Mouse (Mus musculus) liver, embryonic 14.5 days (tissue): Measurements from ENCODE around the gene Dnajb4. TPM values are rescaled to one million over a fixed set of nuclear protein-coding genes. Genes with fewer than 3 reads are reported as not detected.

Experiments
- ATAC-seq: fragments of 200-750 bp; cut with Nextera tagmentation; 2 replicates; pipeline ENCODE4 v1.8.0; 2017; ENCODE audit warnings: moderate number of reproducible peaks, mild to moderate bottlenecking, moderate library complexity; ENCODE audit not compliant: insufficient read depth
- DNase-seq, 3 experiments: peaks; one replicate each; pipeline ENCODE4 v3.0.0-alpha.2; 2012 to 2013; ENCODE audit warnings: low read depth in 3 of 3, low spot score in 3 of 3
- H3K27ac ChIP-seq: fragments of 300-500 bp; sonication (generic); 2 replicates; pipeline ENCODE4 v1.5.1; 2014; ENCODE audit warnings: moderate library complexity, mild to moderate bottlenecking, control low read depth, inconsistent platforms
- H3K27me3 ChIP-seq: fragments of 300-500 bp; sonication (generic); 2 replicates; pipeline ENCODE4 v1.6.1; 2014; ENCODE audit warnings: mild to moderate bottlenecking, low read length, moderate library complexity; ENCODE audit not compliant: control insufficient read depth, insufficient read depth
- H3K36me3 ChIP-seq: fragments of 300-500 bp; sonication (generic); replicated peaks from 2 replicates; pipeline ENCODE4 v1.6.1; 2014; ENCODE audit warnings: low read depth; ENCODE audit not compliant: control insufficient read depth, insufficient read depth
- H3K4me1 ChIP-seq, 2 experiments: fragments of 200-500 bp in 1 of 2; fragments of 300-500 bp in 1 of 2; sonication (generic) in 1 of 2; replicated peaks; 2 replicates each; pipeline ENCODE4 v1.6.1; 2012 to 2014; ENCODE audit warnings: antibody characterized with exemption in 1 of 2, inconsistent platforms in 1 of 2, low read length in 1 of 2; ENCODE audit not compliant: control insufficient read depth in 2 of 2, insufficient read depth in 2 of 2
- H3K4me2 ChIP-seq: fragments of 300-500 bp; sonication (generic); 2 replicates; pipeline ENCODE4 v1.6.1; 2014; ENCODE audit warnings: low read depth, mild to moderate bottlenecking, control low read depth, moderate library complexity
- H3K4me3 ChIP-seq, 2 experiments: fragments of 200-500 bp in 1 of 2; fragments of 300-500 bp in 1 of 2; sonication (generic) in 1 of 2; 2 replicates each; pipeline ENCODE4 v1.5.1; 2012 to 2014; ENCODE audit warnings: low read depth in 2 of 2, low read length in 2 of 2, mild to moderate bottlenecking in 2 of 2, control low read depth in 1 of 2, inconsistent platforms in 1 of 2, moderate library complexity in 1 of 2; ENCODE audit not compliant: insufficient read depth in 1 of 2
- H3K9ac ChIP-seq: fragments of 300-500 bp; sonication (generic); replicated peaks from 2 replicates; pipeline ENCODE4 v1.6.1; 2014; ENCODE audit warnings: mild to moderate bottlenecking, control low read depth, moderate library complexity
- H3K9me3 ChIP-seq: fragments of 300-500 bp; sonication (generic); 2 replicates; pipeline ENCODE4 v1.6.1; 2016; ENCODE audit warnings: low read length, mixed read lengths; ENCODE audit not compliant: control insufficient read depth
- CTCF ChIP-seq: IDR thresholded peaks from 2 replicates; pipeline ENCODE4 v1.5.1; 2016; ENCODE audit warnings: antibody characterized with exemption, low read depth, control low read depth
- EP300 ChIP-seq: IDR thresholded peaks from 2 replicates; pipeline ENCODE4 v1.6.1; 2016; ENCODE audit warnings: antibody characterized with exemption, low read depth
- WGBS: fragments of 180-500 bp; shearing (Covaris S2); extraction: QIAGEN DNeasy Blood & Tissue Kit; methylation state at CpG from one replicate; pipeline ENCODE4 v1.1.7; 2014; ENCODE audit not compliant: insufficient replicate concordance; 5-methylcytosine and 5-hydroxymethylcytosine counted together
- polyA plus RNA-seq, 2 experiments: library from polyadenylated mRNA; depleted of rRNA in 1 of 2; stranded (reverse) in 1 of 2; unstranded in 1 of 2; fragments of >200 nt; fragmentation: Nextera tagmentation in 1 of 2; extraction: Ambion mirVana in 1 of 2; gene quantifications; 2 replicates each; pipeline versions ENCODE4 v1.2.1 to v1.2.3; 2012 to 2014

Dnajb4 gene
- polyA plus RNA-seq, 2 experiments: 18.3 to 29.9 TPM

GRCm38 (mm10) chr3:152235805-152236204, 25.7 kb upstream of the Dnajb4 start:
- no peak overlapping the region for H3K4me2 ChIP-seq
- no peak overlapping the region for H3K4me3 ChIP-seq
- H3K4me1 ChIP-seq: peaks cover 0 to 4% of the 10 kb centered on the region in 2 experiments; a peak in 1 of 4 replicates
- ATAC-seq: no peak
- H3K27me3 ChIP-seq: no peaks in the 10 kb centered on the region
- H3K36me3 ChIP-seq: peaks cover 50% of the 10 kb centered on the region
- H3K9me3 ChIP-seq: no peaks in the 10 kb centered on the region
- H3K9ac ChIP-seq: no peak overlapping the region
- no peak for DNase-seq
- 88% methylated on average over 1 of the region's 1 CpGs for WGBS
- TF ChIP-seq CTCF (no peak), EP300 (no peak)
- H3K27ac ChIP-seq: no peak overlapping the region

GRCm38 (mm10) chr3:152235238-152235637, 25.1 kb upstream of the Dnajb4 start:
- Histone ChIP-seq H3K4me1 (peaks cover 0 to 6% of the 10 kb centered on the region in 2 experiments; a peak in 2 of 4 replicates), H3K27me3 (no peaks in the 10 kb centered on the region), H3K27ac (no peak overlapping the region), H3K36me3 (peaks cover 52% of the 10 kb centered on the region), H3K9ac (no peak overlapping the region), H3K4me2 (no peak overlapping the region), H3K9me3 (no peaks in the 10 kb centered on the region), H3K4me3 (no peak overlapping the region)
- DNase-seq: no peak
- WGBS: 91% methylated on average over 1 of the region's 1 CpGs
- TF ChIP-seq CTCF (no peak), EP300 (no peak)
- ATAC-seq: no peak

- no peaks in the 10 kb centered on the region for H3K27me3 ChIP-seq
- no peak overlapping the region for H3K27ac ChIP-seq
- peak in 1 of 3 experiments; percentile 43 for DNase-seq
- no peak overlapping the region for H3K9ac ChIP-seq
- no peak overlapping the region for H3K4me2 ChIP-seq
- no peak for TF ChIP-seq CTCF
- peak; percentile 62 for TF ChIP-seq EP300
- peak; percentile 80 for ATAC-seq
- H3K4me3 ChIP-seq: no peak overlapping the region
- H3K4me1 ChIP-seq: peaks cover 0 to 6% of the 10 kb centered on the region in 2 experiments; a peak in 2 of 4 replicates
- WGBS: 55% methylated on average over 6 of the region's 6 CpGs
- H3K36me3 ChIP-seq: peaks cover 69% of the 10 kb centered on the region
- no peaks in the 10 kb centered on the region for H3K9me3 ChIP-seq
Measured at GRCm38 (mm10) chr3:152231333-152232100, 21.4 kb upstream of the Dnajb4 start.

- Histone ChIP-seq H3K27ac (no peak overlapping the region), H3K36me3 (peaks cover 79% of the 10 kb centered on the region), H3K4me3 (no peak overlapping the region), H3K4me1 (peaks cover 0 to 6% of the 10 kb centered on the region in 2 experiments; a peak in 2 of 4 replicates), H3K9me3 (no peaks in the 10 kb centered on the region), H3K27me3 (no peaks in the 10 kb centered on the region), H3K9ac (no peak overlapping the region), H3K4me2 (no peak overlapping the region)
- 91% methylated on average over 5 of the region's 5 CpGs for WGBS
- no peak for ATAC-seq
- DNase-seq: no peak
- no peak for TF ChIP-seq EP300
- TF ChIP-seq CTCF: no peak
Measured at GRCm38 (mm10) chr3:152229271-152229670, 19.2 kb upstream of the Dnajb4 start.

- Histone ChIP-seq H3K27ac (no peak overlapping the region), H3K27me3 (no peaks in the 10 kb centered on the region), H3K4me1 (peaks cover 0 to 6% of the 10 kb centered on the region in 2 experiments; a peak in 2 of 4 replicates), H3K9me3 (no peaks in the 10 kb centered on the region), H3K4me3 (no peak overlapping the region), H3K36me3 (peaks cover 83% of the 10 kb centered on the region), H3K4me2 (no peak overlapping the region), H3K9ac (no peak overlapping the region)
- no peak for TF ChIP-seq EP300
- no peak for TF ChIP-seq CTCF
- WGBS: 59% methylated on average over 7 of the region's 7 CpGs
- no peak for DNase-seq
- no peak for ATAC-seq
Measured at GRCm38 (mm10) chr3:152228843-152229242, 18.7 kb upstream of the Dnajb4 start.
